Mouse (Mus musculus): ENCODE measurements at regions not wholly inside any gene's neighbourhood (a gene's known extent, or its start where the extent isn't known, plus 50 kb on each side); places are given as distances from the start of the nearest gene placed in this dataset.

- Histone ChIP-seq H3K27ac (no peak overlapping the region), H3K4me3 (no peak overlapping the region)
- no peak for TF ChIP-seq CTCF (conservative IDR thresholded peaks at IDR 0.05)
- DNase-seq (ENCODE audit: low spot score in 2 of 2) = no peak
Measured at GRCm38 (mm10) chr7:77899231-77899630, 838.6 kb downstream of the Ntrk3 start.

DNA sequence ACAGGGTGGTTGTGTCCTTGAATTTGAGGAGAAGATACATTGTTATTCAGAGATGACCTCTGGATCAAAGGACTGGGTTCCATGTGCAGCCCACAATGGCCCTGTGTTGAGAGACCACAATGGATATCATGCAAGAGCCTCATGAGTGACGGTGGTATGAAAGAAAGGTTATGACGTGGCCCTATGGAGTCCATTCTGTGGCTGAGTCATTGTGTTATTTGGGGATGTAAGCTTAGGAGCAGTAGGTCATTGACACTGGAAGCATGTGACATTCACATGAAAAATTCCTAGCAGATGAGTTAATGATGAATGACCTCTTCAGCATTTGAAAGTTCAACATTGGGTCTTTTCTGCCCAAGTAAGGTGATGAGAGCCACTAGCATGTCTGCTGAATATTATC lies 849.3 kb downstream of the Ntrk3 start:
- no peak overlapping the region for H3K27ac ChIP-seq
- H3K4me3 ChIP-seq = no peak overlapping the region
- TF ChIP-seq CTCF (conservative IDR thresholded peaks at IDR 0.05) = no peak
- no peak for DNase-seq (ENCODE audit: low spot score in 2 of 2)

DNA sequence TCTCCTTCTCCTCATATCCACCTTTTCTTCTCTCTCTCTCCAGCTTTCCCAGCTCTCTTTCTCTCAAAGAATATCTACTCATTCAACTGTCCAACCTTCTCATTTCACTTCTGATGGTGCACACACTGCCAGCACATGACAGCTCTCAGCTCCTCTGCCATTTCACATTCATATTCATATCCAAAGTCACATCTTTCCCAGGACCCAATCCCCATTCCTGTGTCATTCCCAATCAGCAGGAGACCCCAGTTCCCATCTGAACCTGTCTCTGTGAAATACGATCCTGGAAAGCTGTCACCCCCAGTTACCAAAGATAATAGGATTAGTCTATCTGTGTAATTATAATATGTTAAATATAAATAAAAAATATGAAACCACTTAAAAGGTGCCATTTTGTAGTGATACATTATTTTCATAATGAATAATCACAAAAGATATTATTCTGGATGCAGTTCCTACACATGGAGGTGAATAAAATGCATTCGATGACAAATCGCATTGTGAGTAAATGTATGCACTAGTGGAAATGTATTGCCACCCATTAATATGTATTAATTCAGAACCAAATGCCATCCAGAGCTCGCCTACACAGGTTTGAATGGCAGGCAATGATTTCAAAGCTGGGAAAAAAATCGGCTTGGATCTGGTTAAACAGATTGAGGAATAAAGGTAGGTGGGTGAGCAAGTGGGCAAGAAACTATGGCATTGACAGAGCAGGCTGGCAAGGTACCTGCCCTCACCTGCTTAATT lies 855.0 kb downstream of the Ntrk3 start:
- H3K4me3 ChIP-seq = no peak overlapping the region
- no peak overlapping the region for H3K27ac ChIP-seq
- TF ChIP-seq CTCF (conservative IDR thresholded peaks at IDR 0.05) = no peak
- peak; percentile 8 to 22 for DNase-seq (ENCODE audit: low spot score in 2 of 2)

DNA sequence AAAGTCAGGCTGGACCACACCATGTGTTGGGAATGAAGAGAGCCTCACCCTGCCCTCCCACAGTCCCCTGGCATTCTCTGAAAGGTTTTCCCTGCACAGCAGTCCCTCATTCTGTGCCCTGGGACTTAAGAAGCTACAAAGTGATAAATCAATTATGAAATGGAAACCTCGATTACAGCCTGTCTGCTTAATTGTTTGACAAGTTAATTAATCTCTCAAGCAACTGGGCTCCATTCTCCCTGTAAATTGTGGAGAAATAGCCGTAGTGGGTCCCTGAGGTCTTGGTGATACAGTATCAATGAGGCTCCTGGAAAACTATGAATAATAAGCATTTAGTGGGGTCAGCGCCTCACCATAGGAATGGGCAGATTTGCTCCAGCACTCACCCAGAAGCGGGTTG lies 870.3 kb downstream of the Ntrk3 start:
- DNase-seq (ENCODE audit: low spot score in 2 of 2) = no peak
- H3K4me3 ChIP-seq = no peak overlapping the region
- H3K27ac ChIP-seq = no peak overlapping the region
- TF ChIP-seq CTCF (conservative IDR thresholded peaks at IDR 0.05) = no peak

- no peak for TF ChIP-seq CTCF (conservative IDR thresholded peaks at IDR 0.05)
- Histone ChIP-seq H3K27ac (no peak overlapping the region), H3K4me3 (no peak overlapping the region)
- no peak for DNase-seq (ENCODE audit: low spot score in 2 of 2)
Measured at GRCm38 (mm10) chr7:77861841-77862240, 876.0 kb downstream of the Ntrk3 start.

DNA sequence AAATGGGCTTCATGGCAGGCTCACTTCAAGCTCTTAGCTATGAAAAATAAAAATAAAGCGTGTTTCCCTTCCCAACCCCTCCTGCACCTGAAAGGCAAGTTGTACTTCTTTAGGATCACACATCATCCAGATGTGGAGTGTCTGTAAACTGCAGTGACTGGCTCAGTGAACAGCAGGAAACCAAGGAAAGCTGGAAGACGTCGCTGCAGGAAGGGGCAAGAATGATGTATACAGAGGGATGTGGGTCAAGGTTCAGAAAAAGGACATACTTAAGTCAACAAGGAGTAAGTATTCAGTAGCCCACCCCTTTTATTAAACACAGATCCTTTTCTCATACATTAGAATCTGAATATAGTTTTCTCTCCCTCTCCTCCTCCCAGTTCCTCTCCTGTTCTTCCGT lies 879.4 kb downstream of the Ntrk3 start:
- Histone ChIP-seq H3K4me3 (no peak overlapping the region), H3K27ac (no peak overlapping the region)
- TF ChIP-seq CTCF (conservative IDR thresholded peaks at IDR 0.05) = no peak
- no peak for DNase-seq (ENCODE audit: low spot score in 2 of 2)

- TF ChIP-seq CTCF (conservative IDR thresholded peaks at IDR 0.05) = no peak
- H3K27ac ChIP-seq = no peak overlapping the region
- no peak for DNase-seq (ENCODE audit: low spot score in 2 of 2)
- no peak overlapping the region for H3K4me3 ChIP-seq
Measured at GRCm38 (mm10) chr7:77857979-77858378, 879.8 kb downstream of the Ntrk3 start.

DNA sequence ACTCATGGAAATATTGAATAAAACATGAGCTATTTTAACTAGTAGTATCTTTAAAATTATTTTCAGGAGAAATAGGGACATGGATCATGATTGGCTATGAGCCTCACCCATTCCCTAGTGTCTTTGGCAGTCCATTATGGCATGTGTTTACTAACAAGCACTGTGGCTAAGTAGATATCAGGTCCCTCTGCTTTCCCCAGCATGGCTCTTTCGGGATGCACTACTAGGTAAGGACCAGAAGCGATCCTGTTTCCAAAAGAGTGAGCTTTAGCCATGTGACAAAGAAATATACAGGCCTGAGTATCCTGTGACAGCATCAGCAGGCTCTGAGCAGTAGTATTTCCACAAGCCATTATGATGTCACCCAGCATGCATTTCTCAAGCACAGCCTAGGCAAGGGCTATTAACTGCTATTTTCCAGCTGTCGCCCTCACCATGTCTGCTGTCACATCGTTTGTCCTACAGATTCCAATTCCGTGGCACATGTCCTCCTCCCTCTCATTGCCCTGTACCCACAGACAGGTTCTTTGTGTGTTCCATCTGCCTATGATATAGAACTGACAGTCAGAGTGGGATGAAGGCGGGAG lies 882.1 kb downstream of the Ntrk3 start:
- H3K4me3 ChIP-seq = no peak overlapping the region
- DNase-seq (ENCODE audit: low spot score in 2 of 2) = no peak
- no peak for TF ChIP-seq CTCF (conservative IDR thresholded peaks at IDR 0.05)
- H3K27ac ChIP-seq = no peak overlapping the region

GRCm38 (mm10) chr7:77855077-77855476 lies 882.7 kb downstream of the Ntrk3 start:
- Histone ChIP-seq H3K4me3 (no peak overlapping the region), H3K27ac (no peak overlapping the region)
- no peak for DNase-seq (ENCODE audit: low spot score in 2 of 2)
- TF ChIP-seq CTCF (conservative IDR thresholded peaks at IDR 0.05) = no peak

DNA sequence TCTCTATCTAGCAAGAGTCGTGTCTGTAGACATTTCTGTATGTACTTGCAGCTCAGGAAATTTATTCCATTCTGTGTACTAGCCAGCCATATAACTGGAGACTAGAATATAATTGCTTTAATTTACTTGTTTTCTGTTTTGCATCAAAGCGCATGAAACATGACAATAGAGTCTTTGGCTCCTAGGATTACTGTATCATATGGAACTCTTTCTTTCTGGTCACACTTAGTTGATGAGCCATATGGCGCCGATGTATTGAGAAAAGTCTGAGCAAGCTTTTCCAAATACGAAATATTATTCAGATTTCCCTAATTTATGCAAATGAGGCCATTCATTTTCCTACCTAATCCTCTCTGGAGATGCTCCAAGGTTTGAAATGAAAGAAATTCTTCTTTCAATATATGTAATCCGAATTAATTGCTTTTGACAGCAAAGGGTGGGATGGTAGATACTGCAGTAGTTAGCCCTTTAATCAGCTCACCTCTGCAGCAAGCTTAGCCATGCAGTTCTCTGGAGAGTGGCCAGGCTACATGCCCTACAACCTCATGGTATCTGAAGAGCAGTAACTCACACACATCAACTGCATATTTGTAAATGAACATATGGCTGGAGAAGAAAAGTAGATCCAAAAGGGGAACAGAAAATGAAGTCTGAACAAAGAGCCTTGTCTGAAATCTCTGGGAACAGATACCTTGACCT lies 913.4 kb downstream of the Ntrk3 start:
- Histone ChIP-seq H3K27ac (no peak overlapping the region), H3K4me3 (no peak overlapping the region)
- no peak for TF ChIP-seq CTCF (conservative IDR thresholded peaks at IDR 0.05)
- no peak for DNase-seq (ENCODE audit: low spot score in 2 of 2)

- no peak for DNase-seq (ENCODE audit: low spot score in 2 of 2)
- H3K4me3 ChIP-seq = no peak overlapping the region
- no peak overlapping the region for H3K27ac ChIP-seq
- TF ChIP-seq CTCF (conservative IDR thresholded peaks at IDR 0.05) = no peak
Measured at GRCm38 (mm10) chr7:77812052-77812903, 925.5 kb downstream of the Ntrk3 start.

GRCm38 (mm10) chr7:77786801-77787200 lies 951.0 kb downstream of the Ntrk3 start:
- TF ChIP-seq CTCF (conservative IDR thresholded peaks at IDR 0.05) = no peak
- Histone ChIP-seq H3K27ac (no peak overlapping the region), H3K4me3 (no peak overlapping the region)
- DNase-seq (ENCODE audit: low spot score in 2 of 2) = no peak

All from layer of hippocampus, adult 2 months (tissue).